Mouse (Mus musculus) urinary bladder, adult 2 months (tissue): ENCODE data around the gene Nfib. TPM values are rescaled to one million over a fixed set of nuclear protein-coding genes. Genes with fewer than 3 reads are reported as not detected.

ENCODE experiments used
- DNase-seq: peaks from one replicate; pipeline ENCODE4 v3.0.0; 2022; ENCODE audit warnings: low spot score
- polyA plus RNA-seq: library from polyadenylated mRNA; depleted of rRNA; stranded (reverse); fragments of >200 nt; gene quantifications from 2 replicates; pipeline ENCODE4 v1.2.3, GENCODE M21; 2012

The Nfib gene
- polyA plus RNA-seq, 1 experiment: 28.0 TPM

DNA sequence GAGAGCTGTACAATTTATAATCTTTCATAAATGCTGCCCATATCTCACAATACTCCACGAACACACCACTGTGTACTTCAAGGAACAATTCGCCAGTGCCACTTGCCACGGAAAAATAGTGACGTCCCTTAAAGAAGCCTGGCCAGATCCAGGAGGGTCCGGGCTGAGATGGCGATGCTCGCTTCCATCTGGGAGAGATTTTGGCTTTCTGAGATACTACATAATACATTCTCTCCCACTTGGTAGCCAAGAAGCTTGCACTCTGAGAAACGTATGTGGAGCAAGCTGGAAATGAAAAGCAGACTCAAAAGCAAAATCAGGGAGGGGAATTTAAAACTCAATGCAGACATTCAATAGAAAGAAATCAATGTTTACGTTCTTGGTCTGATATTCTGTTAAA is 313.1 kb downstream of the Nfib start:
- DNase-seq: no peak

DNA sequence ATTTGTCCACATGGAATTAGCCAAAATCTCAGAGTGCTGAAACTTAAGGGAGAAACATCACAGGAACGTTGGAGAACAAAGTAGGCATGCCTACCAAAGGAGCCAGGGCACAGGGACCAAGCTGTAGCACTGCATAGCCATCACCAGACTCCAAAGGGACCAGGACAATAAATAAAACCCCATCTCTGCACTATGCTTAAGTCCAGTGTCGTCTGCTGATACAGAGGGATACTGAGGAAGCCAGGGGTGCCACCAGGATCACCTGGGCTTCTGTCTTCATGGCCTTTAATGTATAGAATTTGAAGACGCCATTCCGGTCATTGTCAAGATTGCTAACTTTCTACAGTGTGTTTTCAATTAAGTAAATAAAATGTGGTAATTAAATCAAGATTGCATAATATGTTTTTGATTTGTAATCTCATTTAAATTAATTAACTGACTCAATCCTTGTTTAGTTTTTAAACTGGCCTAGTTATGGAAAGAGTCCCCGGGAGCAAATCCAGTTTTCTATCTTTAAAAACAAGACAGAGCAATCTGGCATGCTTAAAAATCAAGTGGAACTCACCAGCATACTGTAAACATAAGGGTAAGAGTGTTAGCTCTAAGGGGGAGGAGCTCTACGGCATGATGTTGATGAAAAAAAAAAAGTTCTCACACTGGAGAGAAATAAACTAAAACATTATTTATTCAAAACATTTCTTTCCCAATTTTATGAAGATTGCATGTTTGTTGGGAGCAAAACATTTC is 313.7 kb downstream of the Nfib start:
- no peak for DNase-seq

DNA sequence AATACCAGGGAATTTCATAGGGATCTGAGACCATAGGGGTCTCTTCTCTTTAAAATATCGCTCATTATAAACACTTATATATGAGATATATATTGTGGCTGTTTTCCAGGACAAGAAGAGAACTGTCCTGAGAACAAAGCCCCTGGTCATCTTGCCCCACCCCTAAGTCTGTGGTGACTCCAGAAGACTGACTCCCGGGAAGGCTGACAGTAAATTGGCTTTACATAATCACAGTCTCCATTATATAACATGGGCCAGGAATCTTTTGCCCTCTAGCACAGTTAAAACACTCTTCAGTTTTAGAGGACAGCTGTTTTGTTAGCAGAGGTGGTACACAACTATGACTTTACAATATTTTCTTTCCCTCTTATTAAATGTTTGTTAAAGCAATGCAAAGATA is 315.0 kb downstream of the Nfib start:
- DNase-seq: no peak

DNA sequence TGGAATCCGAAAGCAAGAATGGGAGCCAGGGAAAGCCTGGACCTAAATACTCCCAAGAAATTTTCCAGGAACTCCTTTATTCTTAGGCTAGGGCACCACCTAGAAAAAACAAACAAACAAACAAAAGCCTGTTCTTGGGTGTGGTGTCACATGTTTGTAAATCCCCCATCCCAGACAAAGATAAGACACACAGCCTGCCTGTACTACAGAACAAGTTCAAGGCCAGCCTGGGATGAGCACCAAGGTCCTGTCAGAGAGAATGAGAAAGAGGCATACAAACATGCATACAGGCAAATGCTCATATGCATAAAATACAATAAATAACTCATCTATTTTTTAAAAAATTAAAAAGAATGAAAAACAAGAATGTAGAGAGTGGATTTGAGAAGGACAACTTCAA is 315.7 kb downstream of the Nfib start:
- DNase-seq: no peak

DNA sequence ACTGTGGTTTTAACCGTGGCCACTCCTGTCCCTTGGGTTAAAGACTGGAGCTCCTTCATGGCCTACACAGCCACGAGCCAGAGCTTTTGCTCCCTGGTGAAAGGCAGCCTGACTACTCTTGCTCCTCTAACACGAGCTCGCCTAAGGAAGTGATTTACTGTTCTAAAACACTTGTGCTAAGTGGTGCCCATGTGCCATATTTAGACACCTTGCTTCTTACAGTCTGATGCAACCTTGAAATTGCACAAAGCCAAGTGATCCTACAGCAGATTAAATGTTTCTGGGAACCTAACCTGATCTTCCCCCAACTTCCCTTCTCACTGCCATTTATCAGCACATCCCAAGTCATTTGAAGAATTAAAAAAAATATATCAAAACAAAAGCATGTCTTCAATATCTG is 317.9 kb downstream of the Nfib start:
- no peak for DNase-seq

DNA sequence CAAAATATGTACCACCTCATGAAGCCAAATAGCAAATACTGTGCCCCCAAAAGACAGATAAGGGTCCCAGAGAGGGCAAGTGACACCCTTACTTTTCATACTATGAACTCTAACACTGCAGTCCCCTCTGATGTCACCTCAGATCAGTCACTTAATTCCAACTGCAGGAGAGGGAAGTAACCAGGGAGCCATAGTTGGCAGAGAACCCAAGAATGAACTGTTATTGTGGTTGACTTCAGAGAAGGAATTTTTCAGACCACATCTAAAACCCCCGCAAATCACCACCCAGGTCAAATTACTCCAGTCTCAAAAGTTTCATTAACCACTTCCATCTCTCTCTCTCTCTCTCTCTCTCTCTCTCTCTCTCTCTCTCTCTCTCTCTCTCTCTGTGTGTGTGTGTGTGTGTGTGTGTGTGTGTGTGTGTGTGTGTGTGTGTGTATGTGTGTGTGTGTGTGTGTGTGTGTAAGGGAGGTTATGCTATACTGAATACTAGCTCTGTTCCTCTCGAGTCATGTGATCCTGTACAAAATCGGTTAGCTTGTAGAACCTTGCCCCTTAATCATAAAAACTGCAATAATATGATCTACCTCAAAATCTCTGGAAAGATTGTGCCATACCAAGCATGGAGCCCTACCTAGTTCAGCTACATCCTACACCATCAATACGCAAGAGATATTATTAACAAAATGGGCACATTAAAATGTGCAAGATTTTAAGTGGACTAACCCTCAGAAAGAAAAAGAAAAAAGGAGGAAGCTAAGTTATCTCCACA is 319.1 kb downstream of the Nfib start:
- DNase-seq: no peak

DNA sequence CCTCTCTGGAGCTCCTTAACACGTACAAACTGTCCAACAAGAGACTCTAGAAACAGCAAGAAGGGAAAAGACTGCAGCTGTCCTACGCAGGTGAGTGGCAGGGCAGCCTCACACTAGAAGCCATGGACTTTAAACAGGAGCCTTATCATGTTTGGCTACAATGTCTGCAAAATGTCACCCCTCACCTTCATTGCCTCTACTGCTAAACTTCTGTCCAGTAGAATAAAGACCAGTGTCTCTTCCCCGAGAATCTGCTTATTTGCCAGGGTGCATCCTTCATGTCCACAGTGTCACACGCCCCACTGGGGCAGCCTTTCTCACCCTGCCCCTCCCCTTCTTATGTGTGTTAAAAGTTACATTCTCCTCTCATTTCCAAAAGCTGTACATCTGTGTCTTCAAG is 319.9 kb downstream of the Nfib start:
- no peak for DNase-seq

DNA sequence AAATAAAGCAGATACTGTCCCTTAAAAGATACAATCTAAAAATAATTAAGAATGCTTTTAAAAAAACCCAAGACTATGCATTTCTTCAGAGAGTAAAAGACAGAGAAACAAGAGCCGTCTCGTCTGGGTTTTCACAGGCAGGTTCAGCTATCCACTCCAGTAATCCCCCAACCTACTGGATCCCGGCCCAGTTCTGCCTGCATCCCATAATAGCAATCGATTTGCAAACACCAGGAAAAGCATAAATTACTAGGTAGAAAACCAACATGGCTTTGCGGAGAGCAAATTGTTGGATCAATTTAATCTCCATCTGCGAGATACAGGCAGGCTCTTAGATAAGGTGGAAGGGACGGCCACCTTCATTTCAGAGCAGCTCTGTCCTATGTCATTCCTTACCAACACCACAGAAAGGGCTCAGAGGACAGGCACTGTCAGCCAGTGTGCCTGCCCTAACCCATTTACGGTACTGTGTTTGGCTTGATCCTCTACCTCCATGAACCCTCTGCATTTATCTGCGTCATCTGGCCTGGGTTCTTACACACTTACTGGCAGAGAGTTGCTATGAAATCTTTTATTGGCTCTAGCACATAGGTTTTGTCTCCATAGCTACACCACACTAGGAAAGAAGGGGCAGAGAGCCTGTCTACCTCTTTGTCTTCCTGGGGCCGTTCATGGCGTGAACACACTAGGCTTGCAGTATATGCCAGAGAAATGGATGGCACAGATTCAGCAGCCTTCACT is 321.4 kb downstream of the Nfib start:
- no peak for DNase-seq

DNA sequence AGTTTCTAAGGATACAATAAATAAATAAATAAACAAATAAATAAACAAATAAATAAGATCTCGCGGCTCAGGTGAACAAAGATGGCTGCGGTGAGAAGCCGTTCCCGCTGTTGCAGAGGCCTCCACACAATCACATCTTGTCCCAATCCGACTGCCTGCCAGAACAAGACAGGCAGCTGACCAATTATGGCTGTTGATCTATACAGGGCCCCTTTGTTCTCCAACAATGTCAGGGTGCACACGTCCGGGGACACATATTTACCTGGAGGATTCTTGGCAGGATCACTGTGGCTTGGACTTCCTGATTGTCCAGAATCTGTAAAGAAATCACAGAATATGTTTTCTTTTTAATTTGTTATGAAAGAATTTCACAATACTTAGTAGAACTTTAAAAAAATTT is 322.2 kb downstream of the Nfib start:
- no peak for DNase-seq

DNA sequence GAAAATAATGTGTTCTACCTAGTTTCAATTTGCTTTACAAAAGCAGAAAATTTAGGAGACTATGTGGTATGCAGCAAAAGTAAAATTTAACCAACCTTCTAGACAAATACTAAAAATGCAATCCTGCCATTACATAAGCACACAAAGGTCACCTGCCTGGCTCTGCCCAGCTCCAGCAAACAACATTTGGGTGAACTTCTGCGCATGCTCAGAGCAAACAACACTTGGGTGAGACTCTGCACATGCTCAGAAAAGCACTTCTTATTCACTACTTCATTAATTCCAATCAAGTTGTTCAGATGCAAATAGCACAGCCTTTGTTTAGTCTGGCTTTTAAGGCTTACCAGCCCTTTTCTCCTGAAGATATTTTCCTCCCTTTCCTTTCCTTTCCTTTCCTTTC is 323.8 kb downstream of the Nfib start:
- no peak for DNase-seq

DNA sequence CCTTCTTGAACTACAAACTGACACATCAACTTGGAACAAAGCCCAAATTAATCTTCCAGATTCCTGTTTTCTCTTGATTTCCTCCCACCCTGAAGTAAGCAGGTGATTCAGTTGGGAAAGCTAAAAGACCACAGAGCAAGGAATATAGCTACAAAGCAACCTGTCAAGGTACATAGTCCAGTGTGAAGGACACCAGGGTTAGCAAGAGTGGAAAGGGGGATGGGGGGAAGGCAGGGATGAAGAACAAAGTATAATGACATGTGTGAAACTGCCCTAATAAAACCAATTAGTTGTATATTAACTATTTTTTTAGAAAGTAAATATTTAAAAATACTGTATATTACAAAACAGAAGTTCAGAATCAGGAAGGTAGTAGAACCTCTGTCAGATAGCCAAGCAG is 325.0 kb downstream of the Nfib start:
- DNase-seq: no peak

DNA sequence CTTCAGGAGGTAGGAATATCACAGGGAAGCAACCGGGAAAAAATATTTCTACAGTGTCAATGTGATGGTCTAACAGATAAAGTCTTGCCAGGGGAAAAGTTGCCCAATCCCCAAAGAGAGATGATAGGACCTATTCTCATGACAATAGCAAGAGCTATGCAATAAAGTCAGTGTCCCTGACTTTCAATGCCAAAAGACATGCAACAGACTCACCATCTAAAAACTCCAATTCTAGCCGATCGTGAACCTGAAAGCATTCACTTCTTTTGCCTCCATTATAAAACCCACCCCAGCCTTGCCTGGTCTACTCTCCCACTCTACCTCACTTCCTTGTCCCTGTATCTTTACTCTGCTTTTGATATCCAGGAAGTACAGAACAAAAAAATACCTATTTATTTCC is 327.5 kb downstream of the Nfib start:
- DNase-seq: no peak

DNA sequence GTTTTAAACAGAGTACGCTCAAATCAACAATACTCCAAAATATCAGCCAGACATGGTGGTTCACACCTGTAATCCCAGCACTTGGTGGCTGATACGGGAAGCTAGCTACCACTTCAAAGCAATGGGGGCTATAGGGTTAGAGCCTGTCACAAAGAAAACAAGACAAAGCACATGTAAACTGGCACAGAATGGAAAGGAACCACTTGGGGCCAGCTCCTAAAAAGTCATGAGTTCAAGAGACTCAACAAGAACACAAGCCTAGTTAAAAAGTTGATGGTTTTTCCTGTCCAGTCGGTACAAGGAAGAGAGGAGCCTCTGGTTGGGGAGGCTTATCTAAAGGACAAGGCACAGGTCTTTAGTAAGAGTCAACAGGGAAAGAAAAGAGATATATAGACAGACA is 327.9 kb downstream of the Nfib start:
- DNase-seq: no peak

DNA sequence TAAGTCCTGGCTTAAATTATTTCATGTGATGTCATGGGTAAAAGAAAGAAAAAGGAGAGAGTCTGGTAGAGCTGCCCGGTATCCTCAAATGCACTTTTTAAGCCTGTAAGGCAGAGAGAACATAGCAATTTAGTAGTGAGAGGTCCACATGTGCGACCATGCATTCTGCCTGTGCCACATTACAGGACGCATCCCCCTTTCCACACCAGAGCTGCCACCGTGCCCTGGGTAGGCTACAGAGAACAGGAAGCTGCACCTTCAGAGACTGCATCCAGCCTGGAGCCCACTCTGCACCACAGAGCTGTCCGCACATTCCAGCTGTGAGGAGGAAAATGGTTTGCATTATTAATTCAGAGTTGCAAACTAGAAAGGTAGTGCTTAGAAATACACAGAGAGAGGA is 331.0 kb downstream of the Nfib start:
- DNase-seq: no peak

DNA sequence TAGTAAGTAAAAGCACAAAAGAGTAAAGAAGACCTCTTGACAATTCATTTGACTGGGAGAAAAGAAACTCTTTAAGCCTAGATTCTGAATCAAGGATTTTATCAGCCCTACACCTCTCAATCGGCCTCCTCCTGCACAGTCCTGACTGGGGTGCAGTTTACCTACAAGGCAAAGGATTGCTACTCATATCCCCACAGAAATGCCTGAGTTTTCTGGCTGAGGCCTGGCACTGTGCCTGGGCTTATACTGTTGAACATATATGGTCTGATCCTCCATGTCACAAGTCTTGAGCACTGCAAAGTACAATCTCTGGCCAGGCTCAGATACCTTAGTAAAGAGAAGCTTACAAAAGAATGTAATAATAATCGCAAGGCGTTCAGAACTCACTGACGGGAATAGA is 333.3 kb downstream of the Nfib start:
- DNase-seq: no peak

DNA sequence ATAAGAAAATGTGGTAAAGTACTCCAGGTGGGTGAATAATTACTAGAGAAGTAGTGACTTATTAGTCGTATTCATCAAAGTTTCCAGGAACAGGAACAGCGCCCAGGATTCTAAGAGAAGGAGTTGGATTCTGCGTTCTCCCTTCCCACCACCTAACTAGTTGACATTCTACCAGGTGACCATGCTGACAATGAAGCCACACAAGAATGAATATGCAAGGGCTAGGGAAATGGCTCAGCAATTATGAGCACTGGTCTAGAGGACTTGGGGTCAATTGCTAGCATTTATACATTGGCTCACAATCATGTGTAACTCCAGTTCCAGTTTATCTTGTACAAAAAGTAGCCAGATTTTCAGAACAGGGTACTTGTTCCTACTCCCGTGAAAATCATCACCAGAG is 334.1 kb downstream of the Nfib start:
- DNase-seq: no peak

DNA sequence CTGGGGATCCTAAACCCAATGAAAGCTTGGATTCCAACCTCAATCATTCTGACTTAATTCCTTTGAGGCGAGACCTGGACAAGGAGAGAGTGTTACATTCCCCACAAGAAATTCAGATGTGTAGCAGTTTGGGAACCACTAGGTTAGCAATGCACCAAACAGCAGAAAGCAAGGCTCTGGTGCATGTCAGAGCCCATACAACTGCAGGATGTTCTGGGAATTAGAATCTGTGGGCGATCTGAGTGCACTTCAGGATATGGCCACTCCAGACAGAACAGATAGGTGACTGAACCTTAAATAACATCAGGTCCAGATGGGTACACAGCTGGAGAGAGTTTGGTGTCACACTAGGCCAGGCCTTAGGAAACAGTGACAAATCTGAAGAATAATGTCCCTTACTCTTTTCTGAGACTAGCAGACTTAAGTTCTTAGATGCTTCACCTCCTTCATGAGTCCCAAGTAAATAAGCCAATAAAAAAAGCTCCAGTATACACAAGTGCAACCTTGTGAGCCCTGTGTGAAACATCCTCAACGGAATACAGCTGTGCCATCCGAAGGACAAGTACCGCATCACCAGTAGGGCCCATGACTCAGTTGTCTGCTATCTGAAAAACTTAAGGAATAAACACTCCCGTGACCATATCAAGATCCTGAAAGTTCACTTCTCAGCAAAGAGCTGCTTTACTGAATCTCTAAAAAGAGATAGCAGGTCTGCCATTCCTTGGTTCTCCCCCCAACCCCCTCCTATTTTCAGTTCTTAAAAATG is 336.4 kb downstream of the Nfib start:
- DNase-seq: no peak

DNA sequence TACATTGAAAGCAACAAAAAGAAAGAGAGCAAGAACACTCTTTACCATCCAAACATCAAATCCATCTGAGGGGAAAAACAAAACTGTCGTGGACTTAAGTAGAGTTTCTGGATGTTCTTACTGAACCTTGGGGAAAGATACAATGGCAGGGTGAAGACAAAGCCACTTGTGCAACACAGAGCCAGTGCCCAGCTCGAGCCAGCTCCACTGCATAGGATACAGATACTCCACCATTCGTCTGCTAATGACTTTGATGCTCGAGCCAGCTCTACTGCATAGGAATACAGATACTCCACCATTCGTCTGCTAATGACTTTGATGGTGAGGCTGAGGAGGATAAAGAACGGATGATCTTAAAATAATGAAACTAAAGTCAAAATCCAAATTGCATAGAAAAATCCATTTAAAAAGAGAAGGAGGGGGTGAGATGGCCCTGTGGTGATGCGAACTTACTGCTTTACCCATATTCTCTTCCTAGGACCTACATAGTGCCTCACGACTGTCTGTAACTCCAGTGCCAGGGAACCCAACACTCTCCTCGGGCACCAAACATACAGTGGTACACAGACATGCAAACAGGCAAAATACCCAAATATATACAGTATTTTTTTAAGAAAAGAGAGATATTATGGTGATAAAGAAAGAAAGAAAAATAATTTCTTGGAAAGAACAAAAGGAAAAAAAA is 337.3 kb downstream of the Nfib start:
- no peak for DNase-seq

DNA sequence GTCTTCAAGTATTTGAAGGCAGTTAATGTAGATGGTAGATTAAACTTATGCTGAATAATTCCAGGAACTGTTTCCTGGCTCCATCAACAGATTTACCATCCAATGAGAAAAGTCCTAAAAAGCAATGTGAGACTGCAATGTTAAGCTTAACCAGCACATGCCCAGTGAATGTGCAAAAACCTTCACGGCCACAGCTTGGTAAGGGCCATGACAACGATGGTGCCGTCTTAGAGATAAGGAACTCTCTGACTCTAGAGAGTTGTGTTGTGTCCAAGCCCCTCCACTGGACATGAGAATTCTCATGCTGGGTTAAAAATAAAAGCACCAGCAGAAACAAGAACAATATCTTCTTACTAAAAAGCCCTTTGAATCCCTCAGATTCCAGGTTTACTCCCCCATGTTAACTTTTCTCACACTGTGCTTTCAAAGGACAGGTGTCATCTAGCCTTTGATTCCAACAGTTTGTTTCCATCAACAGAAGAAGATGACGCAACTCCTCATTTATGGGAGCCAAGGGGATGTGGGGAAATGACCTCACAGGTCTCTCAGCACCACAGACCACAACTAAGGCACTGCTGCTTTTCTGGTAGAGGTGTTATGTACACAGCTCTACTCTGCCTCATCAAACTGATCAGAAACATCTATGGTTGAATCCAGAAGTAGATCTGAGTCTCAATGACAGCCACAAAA is 340.7 kb downstream of the Nfib start:
- no peak for DNase-seq

DNA sequence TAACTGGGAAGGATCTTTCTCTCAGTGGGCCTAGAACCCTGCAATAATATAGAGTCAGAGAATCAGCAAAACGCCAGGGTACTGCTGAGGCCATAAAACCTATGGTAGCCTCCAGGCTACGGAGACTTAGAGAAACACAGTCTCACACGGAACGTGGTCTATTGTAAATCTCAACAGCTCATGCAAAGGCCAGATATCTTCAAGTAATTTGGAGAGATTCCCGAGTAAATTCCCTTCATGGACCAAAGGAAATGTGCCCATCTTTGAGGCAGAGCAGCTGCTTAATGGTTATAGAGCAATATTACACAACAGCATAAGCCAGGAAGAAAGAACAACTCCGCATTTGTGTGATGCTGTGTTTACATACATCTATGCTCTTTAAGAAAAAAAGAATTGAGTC is 341.6 kb downstream of the Nfib start:
- DNase-seq: no peak

DNA sequence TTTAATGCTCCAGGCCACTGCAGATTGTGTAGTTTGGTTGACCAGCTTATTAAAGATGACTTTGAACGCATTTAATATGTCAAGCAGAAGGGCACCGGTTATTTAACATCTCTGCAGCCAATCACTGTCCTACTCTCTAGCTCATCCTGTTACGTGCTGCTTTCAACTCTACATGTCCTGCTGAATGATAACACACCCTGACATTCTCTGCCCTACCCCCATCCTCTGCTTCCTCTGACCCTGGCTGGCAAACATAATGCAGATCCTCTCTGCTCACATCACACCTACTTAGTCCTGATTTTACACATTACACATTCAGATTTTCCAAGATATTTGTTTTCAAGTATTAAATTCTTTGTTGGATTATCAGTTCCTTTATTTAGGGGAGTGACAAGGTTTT is 343.3 kb downstream of the Nfib start:
- no peak for DNase-seq
